Mouse (Mus musculus): ENCODE results near the gene Mymx. TPM values are rescaled to one million over a fixed set of nuclear protein-coding genes. Genes with fewer than 3 reads are reported as not detected.

Mymx gene
- polyA plus RNA-seq, 1 experiment from 2014 or later: not detected

- ATAC-seq (ENCODE audit: low FRiP score, low read depth): peak; percentile 50
- Histone ChIP-seq H3K4me2 (no peak overlapping the region), H3K36me3 (no peaks in the 10 kb centered on the region), H3K27me3 (no peaks in the 10 kb centered on the region), H3K9me3 (no peaks in the 10 kb centered on the region), H3K4me1 (replicated peaks) (peaks cover 25% of the 10 kb centered on the region), H3K4me3 (no peak overlapping the region), H3K27ac (replicated peaks) (peak overlapping the region; percentile 73), H3K9ac (no peak overlapping the region)
- WGBS: 29% methylated on average over 14 of the region's 14 CpGs
Measured at GRCm38 (mm10) chr17:45584939-45585678, 16.8 kb downstream of the Mymx start.

- Histone ChIP-seq H3K27me3 (no peaks in the 10 kb centered on the region), H3K36me3 (no peaks in the 10 kb centered on the region), H3K4me3 (no peak overlapping the region), H3K27ac (replicated peaks) (peak overlapping the region; percentile 73), H3K9ac (no peak overlapping the region), H3K4me1 (replicated peaks) (peaks cover 25% of the 10 kb centered on the region), H3K4me2 (no peak overlapping the region), H3K9me3 (no peaks in the 10 kb centered on the region)
- ATAC-seq (ENCODE audit: low FRiP score, low read depth): peak; percentile 78
- WGBS: 40% methylated on average over 12 of the region's 12 CpGs
Measured at GRCm38 (mm10) chr17:45584096-45584896, 17.6 kb downstream of the Mymx start.

GRCm38 (mm10) chr17:45582715-45583355 lies 19.1 kb downstream of the Mymx start:
- no peaks in the 10 kb centered on the region for H3K36me3 ChIP-seq
- no peak overlapping the region for H3K27ac ChIP-seq (replicated peaks)
- H3K9ac ChIP-seq: no peak overlapping the region
- H3K4me1 ChIP-seq (replicated peaks): peaks cover 25% of the 10 kb centered on the region
- no peaks in the 10 kb centered on the region for H3K9me3 ChIP-seq
- H3K4me3 ChIP-seq: no peak overlapping the region
- ATAC-seq (ENCODE audit: low FRiP score, low read depth): no peak
- H3K27me3 ChIP-seq: no peaks in the 10 kb centered on the region
- no peak overlapping the region for H3K4me2 ChIP-seq
- 70% methylated on average over 6 of the region's 6 CpGs for WGBS

DNA sequence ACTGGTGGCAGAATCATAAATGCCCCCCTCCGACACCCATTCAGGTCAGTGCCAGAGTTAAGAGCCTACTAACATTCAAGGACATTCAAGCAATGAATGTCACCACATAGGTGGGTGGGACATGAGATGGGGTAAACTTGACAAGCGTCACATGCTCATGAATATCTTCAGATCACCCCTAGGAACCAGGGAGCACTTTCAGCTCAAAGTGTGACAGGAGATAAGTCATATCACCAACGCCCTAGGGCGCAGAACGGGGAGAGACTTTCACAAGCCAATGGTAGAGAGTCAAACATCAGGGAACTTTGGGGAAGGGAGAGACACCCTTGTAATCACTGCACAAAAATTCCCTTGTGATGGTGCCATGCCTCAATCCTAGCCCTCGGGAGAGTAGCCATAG lies 19.7 kb downstream of the Mymx start:
- H3K9ac ChIP-seq: no peak overlapping the region
- WGBS: 92% methylated on average over 6 of the region's 6 CpGs
- no peak for ATAC-seq (ENCODE audit: low FRiP score, low read depth)
- H3K27me3 ChIP-seq: no peaks in the 10 kb centered on the region
- no peak overlapping the region for H3K4me2 ChIP-seq
- H3K36me3 ChIP-seq: no peaks in the 10 kb centered on the region
- no peak overlapping the region for H3K4me3 ChIP-seq
- no peak overlapping the region for H3K27ac ChIP-seq (replicated peaks)
- peaks cover 25% of the 10 kb centered on the region for H3K4me1 ChIP-seq (replicated peaks)
- no peaks in the 10 kb centered on the region for H3K9me3 ChIP-seq

GRCm38 (mm10) chr17:45581567-45581983 lies 20.3 kb downstream of the Mymx start:
- Histone ChIP-seq H3K27ac (replicated peaks) (peak overlapping the region; percentile 1; the same call in 1 of the 2 replicates), H3K9me3 (no peaks in the 10 kb centered on the region), H3K4me3 (no peak overlapping the region), H3K9ac (no peak overlapping the region), H3K36me3 (no peaks in the 10 kb centered on the region), H3K27me3 (no peaks in the 10 kb centered on the region), H3K4me1 (replicated peaks) (peaks cover 25% of the 10 kb centered on the region), H3K4me2 (no peak overlapping the region)
- 8% methylated on average over 2 of the region's 2 CpGs for WGBS
- no peak for ATAC-seq (ENCODE audit: low FRiP score, low read depth)

DNA sequence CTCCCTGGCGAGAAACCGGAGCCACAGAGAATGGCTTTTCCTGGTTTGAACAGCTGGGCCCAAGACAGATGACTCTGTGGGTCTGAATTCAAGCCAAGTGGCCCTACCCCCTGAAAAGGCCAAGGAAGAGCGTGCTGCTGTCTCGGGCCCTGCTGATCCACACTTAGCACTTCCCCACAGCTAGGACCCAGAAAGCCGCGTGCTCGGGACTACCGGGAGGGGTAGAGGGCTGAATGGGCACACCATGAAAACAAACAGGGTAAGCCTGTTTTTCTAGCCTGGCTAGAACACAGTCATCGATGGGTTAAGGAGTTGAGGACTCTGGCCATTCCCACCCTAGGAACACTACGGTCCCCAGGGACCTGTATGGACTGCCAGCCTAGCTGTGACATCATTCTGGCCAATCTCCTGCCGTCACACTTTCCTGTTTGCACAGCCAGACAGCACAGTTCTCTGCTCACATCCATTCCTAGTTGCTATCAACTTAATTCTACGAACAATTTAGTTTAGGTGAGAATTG lies 20.9 kb downstream of the Mymx start:
- Histone ChIP-seq H3K36me3 (no peaks in the 10 kb centered on the region), H3K4me1 (replicated peaks) (peaks cover 25% of the 10 kb centered on the region), H3K9ac (no peak overlapping the region), H3K4me2 (no peak overlapping the region), H3K9me3 (no peaks in the 10 kb centered on the region), H3K4me3 (no peak overlapping the region), H3K27me3 (no peaks in the 10 kb centered on the region), H3K27ac (replicated peaks) (peak overlapping the region; percentile 1; the same call in 1 of the 2 replicates)
- ATAC-seq (ENCODE audit: low FRiP score, low read depth): no peak
- WGBS: 38% methylated on average over 12 of the region's 12 CpGs

DNA sequence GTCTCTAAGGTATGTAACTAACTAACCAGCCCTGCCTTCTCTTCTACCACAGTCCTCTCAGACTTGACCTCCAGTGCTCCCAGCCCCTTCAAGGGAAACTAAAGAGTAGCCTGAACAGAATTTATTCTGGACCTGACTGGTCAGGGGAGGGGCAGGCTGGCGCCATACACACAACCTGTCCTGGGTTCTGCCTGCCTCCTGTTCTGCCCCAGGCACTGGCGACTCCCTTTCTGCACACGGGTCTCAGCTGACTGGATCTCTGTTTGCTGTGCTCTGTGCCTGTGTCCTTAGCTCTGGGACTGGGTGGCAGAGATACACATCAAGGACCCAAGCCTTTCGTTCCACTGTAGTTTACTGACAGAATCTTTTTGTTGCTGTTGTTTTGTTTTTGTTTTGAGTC lies 22.3 kb downstream of the Mymx start:
- H3K9ac ChIP-seq: no peak overlapping the region
- H3K4me3 ChIP-seq: no peak overlapping the region
- H3K9me3 ChIP-seq: no peaks in the 10 kb centered on the region
- no peak overlapping the region for H3K4me2 ChIP-seq
- H3K27ac ChIP-seq (replicated peaks): no peak overlapping the region
- no peak for ATAC-seq (ENCODE audit: low FRiP score, low read depth)
- H3K4me1 ChIP-seq (replicated peaks): peaks cover 19% of the 10 kb centered on the region
- WGBS: 86% methylated on average over 4 of the region's 4 CpGs
- H3K36me3 ChIP-seq: no peaks in the 10 kb centered on the region
- H3K27me3 ChIP-seq: no peaks in the 10 kb centered on the region

- 77% methylated on average over 7 of the region's 7 CpGs for WGBS
Measured at GRCm38 (mm10) chr17:45578843-45579242, 23.1 kb downstream of the Mymx start.

DNA sequence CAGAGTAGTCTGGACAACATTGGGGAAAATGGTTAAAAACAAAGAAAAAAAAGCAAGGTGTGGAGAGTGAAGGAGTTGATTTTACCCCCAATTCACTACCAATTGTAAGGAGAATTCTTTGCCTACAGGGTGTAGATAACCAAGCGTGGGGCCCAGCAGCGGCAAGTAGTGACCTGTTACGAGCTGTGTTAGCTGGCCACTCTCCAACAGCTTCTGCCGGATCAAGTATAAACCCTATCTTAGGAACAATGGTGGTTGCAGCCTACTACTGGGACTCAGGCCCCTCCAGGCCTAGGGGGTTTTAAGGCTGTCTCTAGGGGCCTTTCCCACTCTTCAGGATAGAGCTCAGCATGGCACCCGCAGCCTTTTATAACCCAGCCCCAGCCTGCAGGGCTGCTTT lies 23.7 kb downstream of the Mymx start:
- no peak overlapping the region for H3K4me2 ChIP-seq
- no peak overlapping the region for H3K27ac ChIP-seq (replicated peaks)
- ATAC-seq (ENCODE audit: low FRiP score, low read depth): no peak
- H3K36me3 ChIP-seq: no peaks in the 10 kb centered on the region
- H3K27me3 ChIP-seq: no peaks in the 10 kb centered on the region
- no peak overlapping the region for H3K4me3 ChIP-seq
- 74% methylated on average over 5 of the region's 5 CpGs for WGBS
- no peaks in the 10 kb centered on the region for H3K9me3 ChIP-seq
- no peak overlapping the region for H3K9ac ChIP-seq
- H3K4me1 ChIP-seq (replicated peaks): peaks cover 18% of the 10 kb centered on the region

More at GRCm38 (mm10) chr17:45578843-45579242, 23.1 kb downstream of the Mymx start:
- no peak overlapping the region for H3K4me2 ChIP-seq
- no peaks in the 10 kb centered on the region for H3K36me3 ChIP-seq
- no peaks in the 10 kb centered on the region for H3K9me3 ChIP-seq
- H3K9ac ChIP-seq: no peak overlapping the region
- no peaks in the 10 kb centered on the region for H3K27me3 ChIP-seq
- peaks cover 18% of the 10 kb centered on the region for H3K4me1 ChIP-seq (replicated peaks)
- no peak overlapping the region for H3K4me3 ChIP-seq
- H3K27ac ChIP-seq (replicated peaks): no peak overlapping the region
- ATAC-seq (ENCODE audit: low FRiP score, low read depth): no peak

GRCm38 (mm10) chr17:45575123-45575897 lies 26.6 kb downstream of the Mymx start:
- H3K36me3 ChIP-seq: peaks cover 14% of the 10 kb centered on the region
- H3K9ac ChIP-seq: peak overlapping the region; percentile 84; the same call in 1 of the 2 replicates
- peak overlapping the region; percentile 99; the same call in 1 of the 2 replicates for H3K4me3 ChIP-seq
- peaks cover 28% of the 10 kb centered on the region for H3K4me1 ChIP-seq (replicated peaks)
- 93% methylated on average over 8 of the region's 8 CpGs for WGBS
- H3K27me3 ChIP-seq: no peaks in the 10 kb centered on the region
- peak overlapping the region; percentile 99 for H3K27ac ChIP-seq (replicated peaks)
- ATAC-seq (ENCODE audit: low FRiP score, low read depth): no peak
- H3K4me2 ChIP-seq: peak overlapping the region; percentile 83
- H3K9me3 ChIP-seq: no peaks in the 10 kb centered on the region

DNA sequence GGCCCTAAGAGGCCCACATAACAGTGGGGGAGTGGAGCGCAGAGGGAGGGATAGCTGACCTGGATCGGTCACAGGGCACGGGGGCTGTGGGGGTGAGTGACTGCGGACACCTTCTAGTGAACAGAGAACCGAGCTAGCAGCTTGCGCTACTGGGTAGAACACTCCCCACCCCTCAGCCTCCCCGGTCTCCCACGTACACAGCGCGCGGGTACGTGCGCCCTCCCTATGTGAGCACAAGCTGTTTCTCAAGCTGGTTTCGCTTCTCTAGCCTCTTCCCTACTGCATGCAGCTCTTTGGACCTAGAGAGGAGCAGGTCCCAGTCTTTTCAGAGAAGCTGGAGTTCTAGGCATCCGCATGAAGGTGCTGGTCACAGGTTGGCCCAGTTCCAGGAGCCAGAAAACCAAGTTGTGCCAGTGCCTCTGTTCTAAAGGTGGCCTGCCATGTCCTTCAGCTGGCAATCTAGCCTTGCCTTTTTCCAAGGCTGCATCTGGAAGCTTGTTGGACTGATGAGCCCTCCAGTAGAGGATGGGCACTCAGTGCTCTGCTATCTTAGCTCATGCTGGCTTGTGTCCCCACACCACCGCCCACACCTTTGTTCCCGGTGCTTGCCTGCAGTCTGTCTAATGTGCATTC lies 27.7 kb downstream of the Mymx start:
- Histone ChIP-seq H3K4me3 (peak overlapping the region; percentile 99), H3K4me2 (peak overlapping the region; percentile 83), H3K9me3 (no peaks in the 10 kb centered on the region), H3K27me3 (no peaks in the 10 kb centered on the region), H3K4me1 (replicated peaks) (peaks cover 38% of the 10 kb centered on the region), H3K27ac (replicated peaks) (peak overlapping the region; percentile 99), H3K36me3 (peaks cover 25% of the 10 kb centered on the region), H3K9ac (peak overlapping the region; percentile 84)
- 1% methylated on average over 17 of the region's 17 CpGs for WGBS
- peak; percentile 68 for ATAC-seq (ENCODE audit: low FRiP score, low read depth)
